Mouse (Mus musculus): ENCODE data around the gene Slc29a4. TPM values are rescaled to one million over a fixed set of nuclear protein-coding genes. Genes with fewer than 3 reads are reported as not detected.

The Slc29a4 gene
- polyA plus RNA-seq, 1 experiment = 0.67 TPM

- TF ChIP-seq CTCF (IDR thresholded peaks at IDR 0.05; ENCODE audit: control insufficient read depth, insufficient read depth, insufficient replicate concordance, low read depth, low read length) (no peak), POLR2A (IDR thresholded peaks at IDR 0.05; ENCODE audit: control insufficient read depth, low read depth, low read length) (no peak)
- H3K36me3 ChIP-seq (ENCODE audit: control insufficient read depth, insufficient read depth, low read length) = peaks cover 3% of the 10 kb centered on the region
Measured at GRCm38 (mm10) chr5:142667921-142668320, 24.4 kb upstream of the Slc29a4 start.

GRCm38 (mm10) chr5:142668556-142669263, 23.6 kb upstream of the Slc29a4 start:
- no peak overlapping the region for H3K4me3 ChIP-seq (ENCODE audit: control insufficient read depth, low read depth, low read length)
- peaks cover 3% of the 10 kb centered on the region for H3K36me3 ChIP-seq (ENCODE audit: control insufficient read depth, insufficient read depth, low read length)
- H3K27me3 ChIP-seq (ENCODE audit: control insufficient read depth, insufficient read depth, low read length) = no peaks in the 10 kb centered on the region
- no peaks in the 10 kb centered on the region for H3K4me1 ChIP-seq (ENCODE audit: control insufficient read depth, insufficient read depth, low read length)
- TF ChIP-seq POLR2A (IDR thresholded peaks at IDR 0.05; ENCODE audit: control insufficient read depth, low read depth, low read length) (no peak), CTCF (IDR thresholded peaks at IDR 0.05; ENCODE audit: control insufficient read depth, insufficient read depth, insufficient replicate concordance, low read depth, low read length) (no peak)
- H3K27ac ChIP-seq (ENCODE audit: control insufficient read depth, insufficient read depth, low read depth, low read length) = no peak overlapping the region

More at GRCm38 (mm10) chr5:142667921-142668320, 24.4 kb upstream of the Slc29a4 start:
- no peak overlapping the region for H3K4me3 ChIP-seq (ENCODE audit: control insufficient read depth, low read depth, low read length)
- H3K27ac ChIP-seq (ENCODE audit: control insufficient read depth, insufficient read depth, low read depth, low read length) = no peak overlapping the region
- H3K27me3 ChIP-seq (ENCODE audit: control insufficient read depth, insufficient read depth, low read length) = no peaks in the 10 kb centered on the region
- no peaks in the 10 kb centered on the region for H3K4me1 ChIP-seq (ENCODE audit: control insufficient read depth, insufficient read depth, low read length)

- Histone ChIP-seq H3K27me3 (ENCODE audit: control insufficient read depth, insufficient read depth, low read length) (no peaks in the 10 kb centered on the region), H3K4me1 (ENCODE audit: control insufficient read depth, insufficient read depth, low read length) (no peaks in the 10 kb centered on the region), H3K36me3 (ENCODE audit: control insufficient read depth, insufficient read depth, low read length) (peaks cover 3% of the 10 kb centered on the region), H3K27ac (ENCODE audit: control insufficient read depth, insufficient read depth, low read depth, low read length) (no peak overlapping the region), H3K4me3 (ENCODE audit: control insufficient read depth, low read depth, low read length) (no peak overlapping the region)
- TF ChIP-seq POLR2A (IDR thresholded peaks at IDR 0.05; ENCODE audit: control insufficient read depth, low read depth, low read length) = no peak
- no peak for TF ChIP-seq CTCF (IDR thresholded peaks at IDR 0.05; ENCODE audit: control insufficient read depth, insufficient read depth, insufficient replicate concordance, low read depth, low read length)
Measured at GRCm38 (mm10) chr5:142669726-142670125, 22.6 kb upstream of the Slc29a4 start.

DNA sequence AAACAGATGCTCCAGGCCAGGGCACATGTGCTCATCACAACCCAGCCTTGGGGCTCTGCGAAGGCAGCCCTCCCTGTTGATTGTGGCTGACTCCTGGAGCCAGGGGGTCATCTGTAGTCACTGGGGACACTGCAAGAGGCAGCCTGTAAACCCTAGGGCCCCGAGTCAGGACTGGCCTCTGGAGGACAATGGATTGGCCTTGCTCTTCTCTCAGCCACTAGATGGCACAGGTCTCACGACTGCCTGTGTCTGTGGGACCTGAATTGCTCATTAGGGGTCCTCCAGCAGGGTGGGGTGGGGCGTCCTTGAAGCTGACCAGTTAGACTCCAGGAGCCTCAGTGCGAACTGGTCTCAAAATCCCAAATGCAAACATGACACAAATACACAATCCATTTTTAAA, 19.2 kb upstream of the Slc29a4 start:
- no peaks in the 10 kb centered on the region for H3K4me1 ChIP-seq (ENCODE audit: control insufficient read depth, insufficient read depth, low read length)
- TF ChIP-seq POLR2A (IDR thresholded peaks at IDR 0.05; ENCODE audit: control insufficient read depth, low read depth, low read length) (no peak), CTCF (IDR thresholded peaks at IDR 0.05; ENCODE audit: control insufficient read depth, insufficient read depth, insufficient replicate concordance, low read depth, low read length) (peak; percentile 23; the same call in 1 of the 2 replicates)
- H3K27ac ChIP-seq (ENCODE audit: control insufficient read depth, insufficient read depth, low read depth, low read length) = no peak overlapping the region
- H3K4me3 ChIP-seq (ENCODE audit: control insufficient read depth, low read depth, low read length) = no peak overlapping the region
- no peaks in the 10 kb centered on the region for H3K27me3 ChIP-seq (ENCODE audit: control insufficient read depth, insufficient read depth, low read length)
- H3K36me3 ChIP-seq (ENCODE audit: control insufficient read depth, insufficient read depth, low read length) = no peaks in the 10 kb centered on the region

- no peak overlapping the region for H3K27ac ChIP-seq (ENCODE audit: control insufficient read depth, insufficient read depth, low read depth, low read length)
- no peak for TF ChIP-seq POLR2A (IDR thresholded peaks at IDR 0.05; ENCODE audit: control insufficient read depth, low read depth, low read length)
- no peak for TF ChIP-seq CTCF (IDR thresholded peaks at IDR 0.05; ENCODE audit: control insufficient read depth, insufficient read depth, insufficient replicate concordance, low read depth, low read length)
Measured at GRCm38 (mm10) chr5:142678141-142678571, 14.2 kb upstream of the Slc29a4 start.

DNA sequence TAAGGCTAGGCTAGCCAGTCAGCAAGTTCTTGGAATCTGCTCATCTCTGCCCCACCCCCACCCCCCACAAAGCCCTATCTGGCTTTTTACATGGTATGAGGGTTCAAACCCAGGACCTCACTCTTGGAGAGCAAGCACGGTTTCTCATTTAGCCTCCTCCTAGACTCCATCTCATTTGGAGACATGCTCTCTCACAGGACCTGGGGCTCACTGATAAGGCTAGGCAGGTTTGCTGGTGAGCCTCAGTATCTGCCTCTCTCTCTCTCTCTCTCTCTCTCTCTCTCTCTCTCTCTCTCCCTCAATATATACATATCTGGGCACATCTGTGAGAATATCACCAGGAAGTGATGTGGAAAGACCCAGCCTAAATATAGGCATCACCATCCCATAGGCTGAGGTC, 13.2 kb upstream of the Slc29a4 start:
- H3K4me1 ChIP-seq (ENCODE audit: control insufficient read depth, insufficient read depth, low read length) = no peaks in the 10 kb centered on the region
- H3K27ac ChIP-seq (ENCODE audit: control insufficient read depth, insufficient read depth, low read depth, low read length) = no peak overlapping the region
- H3K27me3 ChIP-seq (ENCODE audit: control insufficient read depth, insufficient read depth, low read length) = no peaks in the 10 kb centered on the region
- no peaks in the 10 kb centered on the region for H3K36me3 ChIP-seq (ENCODE audit: control insufficient read depth, insufficient read depth, low read length)
- no peak for TF ChIP-seq CTCF (IDR thresholded peaks at IDR 0.05; ENCODE audit: control insufficient read depth, insufficient read depth, insufficient replicate concordance, low read depth, low read length)
- TF ChIP-seq POLR2A (IDR thresholded peaks at IDR 0.05; ENCODE audit: control insufficient read depth, low read depth, low read length) = no peak
- no peak overlapping the region for H3K4me3 ChIP-seq (ENCODE audit: control insufficient read depth, low read depth, low read length)

More at GRCm38 (mm10) chr5:142678141-142678571, 14.2 kb upstream of the Slc29a4 start:
- H3K36me3 ChIP-seq (ENCODE audit: control insufficient read depth, insufficient read depth, low read length) = no peaks in the 10 kb centered on the region
- no peaks in the 10 kb centered on the region for H3K4me1 ChIP-seq (ENCODE audit: control insufficient read depth, insufficient read depth, low read length)
- no peak overlapping the region for H3K4me3 ChIP-seq (ENCODE audit: control insufficient read depth, low read depth, low read length)
- H3K27me3 ChIP-seq (ENCODE audit: control insufficient read depth, insufficient read depth, low read length) = no peaks in the 10 kb centered on the region

GRCm38 (mm10) chr5:142681911-142682310, 10.4 kb upstream of the Slc29a4 start:
- TF ChIP-seq POLR2A (IDR thresholded peaks at IDR 0.05; ENCODE audit: control insufficient read depth, low read depth, low read length) (no peak), CTCF (IDR thresholded peaks at IDR 0.05; ENCODE audit: control insufficient read depth, insufficient read depth, insufficient replicate concordance, low read depth, low read length) (no peak)
- H3K27ac ChIP-seq (ENCODE audit: control insufficient read depth, insufficient read depth, low read depth, low read length) = no peak overlapping the region
- H3K36me3 ChIP-seq (ENCODE audit: control insufficient read depth, insufficient read depth, low read length) = no peaks in the 10 kb centered on the region
- H3K4me3 ChIP-seq (ENCODE audit: control insufficient read depth, low read depth, low read length) = no peak overlapping the region
- no peaks in the 10 kb centered on the region for H3K4me1 ChIP-seq (ENCODE audit: control insufficient read depth, insufficient read depth, low read length)
- no peaks in the 10 kb centered on the region for H3K27me3 ChIP-seq (ENCODE audit: control insufficient read depth, insufficient read depth, low read length)
